Mouse (Mus musculus): ENCODE data around the gene Gm45521. TPM values are rescaled to one million over a fixed set of nuclear protein-coding genes. Genes with fewer than 3 reads are reported as not detected.

Gene Gm45521
- polyA plus RNA-seq, 1 experiment from 2014 or later, result not detected

- Histone ChIP-seq H3K27ac (no peak overlapping the region), H3K9me3 (replicated peaks; ENCODE audit: low read length) (no peaks in the 10 kb centered on the region), H3K4me1 (replicated peaks; ENCODE audit: insufficient read depth, low read length) (no peaks in the 10 kb centered on the region), H3K4me2 (ENCODE audit: low read length) (no peak overlapping the region), H3K36me3 (ENCODE audit: insufficient read depth, low read length) (no peaks in the 10 kb centered on the region), H3K4me3 (replicated peaks; ENCODE audit: low read depth, low read length) (no peak overlapping the region), H3K27me3 (ENCODE audit: insufficient read depth, low read length) (no peaks in the 10 kb centered on the region), H3K9ac (ENCODE audit: low read depth, low read length) (no peak overlapping the region)
- DNase-seq (ENCODE audit: low spot score) (no peak), ATAC-seq (replicated peaks; ENCODE audit: low FRiP score, low read depth) (no peak)
- 44% methylated on average over 5 of the region's 5 CpGs for WGBS
- no peak for TF ChIP-seq CTCF (IDR thresholded peaks at IDR 0.05; ENCODE audit: low read depth)
These were observed 4.6 kb downstream of the Gm45521 start for GRCm38 (mm10) chr14:7961714-7962113.

- TF ChIP-seq CTCF (IDR thresholded peaks at IDR 0.05; ENCODE audit: low read depth), result no peak
- H3K9me3 ChIP-seq (replicated peaks; ENCODE audit: low read length), result no peaks in the 10 kb centered on the region
- no peaks in the 10 kb centered on the region for H3K27me3 ChIP-seq (ENCODE audit: insufficient read depth, low read length)
- DNase-seq (ENCODE audit: low spot score) (no peak), ATAC-seq (replicated peaks; ENCODE audit: low FRiP score, low read depth) (no peak)
- no peaks in the 10 kb centered on the region for H3K4me1 ChIP-seq (replicated peaks; ENCODE audit: insufficient read depth, low read length)
- H3K4me3 ChIP-seq (replicated peaks; ENCODE audit: low read depth, low read length), result no peak overlapping the region
- H3K27ac ChIP-seq, result no peak overlapping the region
- H3K9ac ChIP-seq (ENCODE audit: low read depth, low read length), result no peak overlapping the region
- H3K36me3 ChIP-seq (ENCODE audit: insufficient read depth, low read length), result no peaks in the 10 kb centered on the region
- WGBS, result 84% methylated on average over 2 of the region's 2 CpGs
- no peak overlapping the region for H3K4me2 ChIP-seq (ENCODE audit: low read length)
These were observed 5.5 kb downstream of the Gm45521 start for GRCm38 (mm10) chr14:7962626-7963025.

GRCm38 (mm10) chr14:7963160-7963559, 6.1 kb downstream of the Gm45521 start:
- no peaks in the 10 kb centered on the region for H3K9me3 ChIP-seq (replicated peaks; ENCODE audit: low read length)
- no peak overlapping the region for H3K4me3 ChIP-seq (replicated peaks; ENCODE audit: low read depth, low read length)
- no peak for DNase-seq (ENCODE audit: low spot score)
- no peaks in the 10 kb centered on the region for H3K4me1 ChIP-seq (replicated peaks; ENCODE audit: insufficient read depth, low read length)
- H3K27me3 ChIP-seq (ENCODE audit: insufficient read depth, low read length), result no peaks in the 10 kb centered on the region
- H3K36me3 ChIP-seq (ENCODE audit: insufficient read depth, low read length), result no peaks in the 10 kb centered on the region
- 57% methylated on average over 7 of the region's 7 CpGs for WGBS
- H3K27ac ChIP-seq, result no peak overlapping the region
- no peak overlapping the region for H3K4me2 ChIP-seq (ENCODE audit: low read length)
- no peak for TF ChIP-seq CTCF (IDR thresholded peaks at IDR 0.05; ENCODE audit: low read depth)
- no peak for ATAC-seq (replicated peaks; ENCODE audit: low FRiP score, low read depth)
- no peak overlapping the region for H3K9ac ChIP-seq (ENCODE audit: low read depth, low read length)

- Histone ChIP-seq H3K4me1 (replicated peaks; ENCODE audit: insufficient read depth, low read length) (no peaks in the 10 kb centered on the region), H3K4me2 (ENCODE audit: low read length) (no peak overlapping the region), H3K36me3 (ENCODE audit: insufficient read depth, low read length) (no peaks in the 10 kb centered on the region), H3K9me3 (replicated peaks; ENCODE audit: low read length) (no peaks in the 10 kb centered on the region), H3K4me3 (replicated peaks; ENCODE audit: low read depth, low read length) (no peak overlapping the region), H3K9ac (ENCODE audit: low read depth, low read length) (no peak overlapping the region), H3K27ac (no peak overlapping the region), H3K27me3 (ENCODE audit: insufficient read depth, low read length) (no peaks in the 10 kb centered on the region)
- ATAC-seq (replicated peaks; ENCODE audit: low FRiP score, low read depth), result peak; percentile 62
- TF ChIP-seq CTCF (IDR thresholded peaks at IDR 0.05; ENCODE audit: low read depth), result peak; percentile 91
- 53% methylated on average over 11 of the region's 11 CpGs for WGBS
- peak; percentile 86 for DNase-seq (ENCODE audit: low spot score)
These were observed 7.3 kb downstream of the Gm45521 start for GRCm38 (mm10) chr14:7964219-7964889.

- no peak for ATAC-seq (replicated peaks; ENCODE audit: low FRiP score, low read depth)
- Histone ChIP-seq H3K9me3 (replicated peaks; ENCODE audit: low read length) (no peaks in the 10 kb centered on the region), H3K27ac (no peak overlapping the region)
These were observed 14.9 kb downstream of the Gm45521 start for GRCm38 (mm10) chr14:7971889-7972493.

GRCm38 (mm10) chr14:7974643-7975042, 17.6 kb downstream of the Gm45521 start:
- 90% methylated on average over 1 of the region's 1 CpGs for WGBS
- no peak for ATAC-seq (replicated peaks; ENCODE audit: low FRiP score, low read depth)

More at GRCm38 (mm10) chr14:7971889-7972493, 14.9 kb downstream of the Gm45521 start:
- no peak for TF ChIP-seq CTCF (IDR thresholded peaks at IDR 0.05; ENCODE audit: low read depth)
- no peaks in the 10 kb centered on the region for H3K27me3 ChIP-seq (ENCODE audit: insufficient read depth, low read length)
- WGBS, result 55% methylated on average over 10 of the region's 10 CpGs
- H3K4me3 ChIP-seq (replicated peaks; ENCODE audit: low read depth, low read length), result no peak overlapping the region
- no peak for DNase-seq (ENCODE audit: low spot score)
- H3K9ac ChIP-seq (ENCODE audit: low read depth, low read length), result no peak overlapping the region
- no peaks in the 10 kb centered on the region for H3K4me1 ChIP-seq (replicated peaks; ENCODE audit: insufficient read depth, low read length)
- H3K36me3 ChIP-seq (ENCODE audit: insufficient read depth, low read length), result no peaks in the 10 kb centered on the region
- H3K4me2 ChIP-seq (ENCODE audit: low read length), result no peak overlapping the region

More at GRCm38 (mm10) chr14:7974643-7975042, 17.6 kb downstream of the Gm45521 start:
- no peaks in the 10 kb centered on the region for H3K9me3 ChIP-seq (replicated peaks; ENCODE audit: low read length)
- H3K4me1 ChIP-seq (replicated peaks; ENCODE audit: insufficient read depth, low read length), result no peaks in the 10 kb centered on the region
- no peaks in the 10 kb centered on the region for H3K36me3 ChIP-seq (ENCODE audit: insufficient read depth, low read length)
- H3K4me2 ChIP-seq (ENCODE audit: low read length), result no peak overlapping the region
- no peak for DNase-seq (ENCODE audit: low spot score)
- no peak overlapping the region for H3K9ac ChIP-seq (ENCODE audit: low read depth, low read length)
- H3K27ac ChIP-seq, result no peak overlapping the region
- TF ChIP-seq CTCF (IDR thresholded peaks at IDR 0.05; ENCODE audit: low read depth), result no peak
- H3K27me3 ChIP-seq (ENCODE audit: insufficient read depth, low read length), result no peaks in the 10 kb centered on the region
- no peak overlapping the region for H3K4me3 ChIP-seq (replicated peaks; ENCODE audit: low read depth, low read length)
